Mouse (Mus musculus) neutrophil, adult 5-6 weeks (primary cell): Measurements from ENCODE around the gene Ccdc107. TPM values are rescaled to one million over a fixed set of nuclear protein-coding genes. Genes with fewer than 3 reads are reported as not detected.
A peak's percentile ranks its signal among the peaks of the same experiment; 100 is the strongest.

Source experiments
- ATAC-seq: fragments of 151-379, 151-347 bp; 2 replicates; pipeline ENCODE4 v1.8.0; 2017; ENCODE audit warnings: mild to moderate bottlenecking, moderate TSS enrichment; ENCODE audit not compliant: insufficient number of reproducible peaks, poor library complexity, low FRiP score, severe bottlenecking; ENCODE audit errors: extremely low read depth
- total RNA-seq: library from RNA; stranded (forward); fragments of 200-1000 nt; gene quantifications from 2 replicates; pipeline ENCODE4 v1.2.3, GENCODE M21; 2017

Gene Ccdc107
- 26.3 and 26.9 TPM in 2 replicates for total RNA-seq

DNA sequence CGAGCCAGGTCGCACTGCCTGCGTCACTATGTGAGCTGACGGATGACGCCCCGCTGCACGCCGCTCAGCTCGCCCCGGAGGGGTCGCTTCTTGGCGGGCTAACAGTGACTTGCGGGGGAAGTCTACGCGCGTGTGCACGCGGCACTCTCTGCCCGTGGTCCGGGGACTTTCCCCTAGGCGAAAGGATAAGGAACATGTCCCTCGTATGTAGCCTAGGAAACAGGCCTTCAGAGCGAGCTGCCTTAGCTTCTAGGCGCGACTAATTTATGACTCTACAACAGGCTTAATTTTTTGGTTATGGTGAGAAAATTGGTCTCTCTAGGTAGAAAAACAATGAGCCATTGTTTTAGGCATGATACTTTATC lies at the start of gene Ccdc107:
Gene Ccdc107 (plus strand): TSS at position 80 of the 365 bp plus-strand sequence.
- peak; percentile 90 for ATAC-seq

DNA sequence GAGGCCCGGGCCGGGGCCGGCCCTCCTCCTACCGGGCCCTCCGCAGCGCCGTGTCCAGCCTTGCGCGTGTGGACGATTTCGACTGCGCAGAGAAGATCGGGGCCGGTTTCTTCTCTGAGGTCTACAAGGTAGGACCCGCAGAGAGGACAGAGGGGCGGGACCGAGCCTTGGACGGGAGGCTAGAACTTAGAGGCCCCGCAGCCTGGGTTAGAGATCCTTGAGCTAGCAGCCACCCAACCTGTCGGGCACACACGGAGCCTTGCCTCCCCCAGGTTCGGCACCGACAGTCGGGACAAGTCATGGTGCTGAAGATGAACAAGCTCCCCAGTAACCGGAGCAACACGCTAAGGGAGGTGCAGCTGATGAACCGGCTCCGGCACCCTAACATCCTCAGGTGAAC lies 49.2 kb upstream of the Ccdc107 start:
- no peak for ATAC-seq

DNA sequence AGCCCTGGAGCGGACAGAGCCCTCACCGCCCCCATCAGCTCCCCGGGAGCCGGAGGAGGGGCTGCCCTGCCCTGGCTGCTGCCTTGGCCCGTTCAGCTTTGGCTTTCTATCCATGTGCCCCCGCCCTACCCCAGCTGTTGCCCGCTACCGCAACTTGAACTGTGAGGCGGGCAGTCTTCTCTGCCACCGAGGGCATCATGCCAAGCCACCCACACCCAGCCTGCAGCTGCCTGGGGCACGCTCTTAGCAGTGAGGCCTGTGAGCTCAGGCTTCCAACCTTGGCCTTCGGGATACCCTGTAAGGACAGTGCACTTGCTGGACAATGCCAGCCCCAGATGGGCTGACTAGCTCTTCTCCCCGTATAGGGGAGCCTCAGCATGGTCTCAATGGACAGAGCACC lies 45.4 kb upstream of the Ccdc107 start:
- no peak for ATAC-seq

DNA sequence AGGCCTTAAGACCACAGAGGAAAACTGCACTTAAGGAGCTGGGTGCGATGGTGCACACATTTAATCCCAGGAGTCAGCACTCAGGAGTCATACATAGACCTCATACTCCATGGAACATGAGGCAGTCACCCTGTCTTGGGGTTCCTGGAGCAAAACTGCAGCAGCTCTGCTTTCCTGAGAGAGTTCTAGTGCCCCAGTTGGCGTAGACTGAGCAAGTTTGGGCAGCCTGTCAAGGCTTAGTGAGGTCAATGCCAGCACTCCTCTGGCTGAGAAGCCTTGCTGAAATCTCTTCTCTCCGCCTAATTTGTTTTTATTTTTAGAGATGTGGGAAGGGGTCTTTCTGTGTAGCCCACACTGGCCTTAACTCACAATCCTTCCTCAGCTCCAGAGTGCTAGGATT lies 44.1 kb upstream of the Ccdc107 start:
- no peak for ATAC-seq

DNA sequence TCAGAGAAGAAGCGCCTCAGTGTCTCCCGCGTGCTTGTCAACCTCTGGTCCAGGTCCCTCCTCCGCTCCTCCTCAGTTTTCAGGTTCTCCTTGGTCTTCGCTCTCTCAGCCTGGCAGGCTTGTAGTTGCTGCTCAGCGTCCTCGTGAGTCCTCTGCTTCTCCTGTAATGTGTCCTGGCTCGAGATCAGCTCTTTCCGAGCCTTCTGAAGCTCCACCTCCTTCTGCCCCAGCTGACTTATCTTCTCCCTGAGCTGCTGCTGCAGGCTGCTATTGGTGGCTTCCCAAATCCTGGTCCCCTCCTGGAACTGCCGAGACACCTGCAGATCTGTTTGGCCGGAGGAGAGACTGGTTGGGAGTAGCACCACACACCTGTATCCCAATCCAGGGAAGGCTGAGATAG lies 40.4 kb upstream of the Ccdc107 start:
- ATAC-seq: no peak

DNA sequence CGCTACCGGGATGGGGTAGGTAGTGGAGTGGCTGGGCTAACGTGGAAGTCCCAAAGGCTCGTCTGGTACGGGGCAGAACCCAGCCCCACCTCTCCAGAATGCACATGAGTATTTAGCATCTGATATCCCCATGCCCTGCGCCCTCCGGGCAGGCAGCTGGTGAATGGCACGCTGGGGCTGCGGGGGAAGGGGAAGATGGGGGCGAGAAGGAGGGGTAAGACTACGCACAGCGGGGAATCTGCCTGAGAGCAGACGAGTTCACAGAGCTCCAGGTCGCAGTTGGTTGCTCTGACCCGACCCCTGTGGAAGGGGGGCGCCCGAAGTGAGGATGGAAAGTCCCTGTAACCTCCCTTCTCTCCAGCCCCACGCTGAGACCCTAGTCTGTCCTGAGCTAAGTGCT lies 39.3 kb upstream of the Ccdc107 start:
- ATAC-seq: no peak

DNA sequence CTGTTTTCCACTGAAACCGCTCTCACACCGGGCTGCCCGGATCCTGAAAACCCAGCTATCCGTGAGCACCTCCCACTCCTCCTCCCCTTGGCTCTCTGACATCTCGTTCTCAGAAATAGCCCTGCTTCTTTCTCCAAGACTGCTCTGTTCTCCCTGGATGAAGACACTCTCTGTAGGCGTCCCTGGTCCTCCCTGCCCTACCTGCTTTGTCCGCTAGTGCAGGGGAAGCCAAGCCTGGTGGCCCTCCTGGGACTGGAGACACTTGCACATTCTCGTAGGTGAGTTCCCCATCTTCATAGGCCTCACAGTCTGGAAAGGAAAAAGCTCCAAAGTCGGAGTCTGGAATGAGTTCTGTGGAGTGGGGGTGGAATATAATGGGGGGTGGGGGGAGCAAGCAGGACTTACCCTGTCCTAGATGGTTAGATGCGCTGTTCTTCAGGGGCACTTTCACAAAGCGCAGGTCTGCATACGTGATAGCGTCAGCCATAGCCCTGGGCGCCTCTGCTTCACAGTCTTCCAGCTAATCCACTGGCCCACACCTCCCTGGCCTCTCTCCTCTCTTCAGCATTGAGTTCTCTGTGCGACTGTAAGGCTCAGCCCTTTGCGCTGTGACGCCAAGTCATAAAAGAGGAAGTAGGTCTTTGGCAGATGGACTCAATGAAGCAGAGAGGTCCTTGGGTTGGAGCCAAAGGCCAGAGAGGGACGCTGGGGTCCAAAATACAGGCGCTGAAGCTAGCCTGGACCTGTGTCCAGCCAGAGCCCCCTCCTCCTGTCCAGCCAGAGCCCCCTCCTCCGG lies 38.5 kb upstream of the Ccdc107 start, which contains the start of gene Cd72:
Gene Cd72 (minus strand): TSS at position 588 of the 796 bp plus-strand sequence.
- ATAC-seq: peak; percentile 72

DNA sequence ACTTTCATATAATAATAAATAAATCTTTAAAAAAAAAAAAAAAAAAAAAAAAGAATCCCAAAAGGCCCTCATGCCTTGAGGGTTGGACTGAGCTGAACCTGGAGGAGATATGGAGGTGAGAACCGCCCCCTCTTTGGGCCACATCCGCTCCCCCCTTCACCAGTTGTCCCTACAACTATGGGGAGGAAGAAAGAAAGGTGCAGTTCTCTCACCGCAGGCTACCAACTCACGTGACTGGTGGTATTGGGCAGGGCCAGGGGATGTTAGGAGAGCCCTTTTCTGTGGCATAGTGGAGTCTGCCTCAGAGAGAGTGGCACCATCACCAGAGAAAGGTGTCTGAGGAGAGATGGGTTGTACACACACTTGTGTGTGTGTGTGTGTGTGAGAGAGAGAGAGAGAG lies 36.2 kb upstream of the Ccdc107 start:
- ATAC-seq: peak; percentile 50

DNA sequence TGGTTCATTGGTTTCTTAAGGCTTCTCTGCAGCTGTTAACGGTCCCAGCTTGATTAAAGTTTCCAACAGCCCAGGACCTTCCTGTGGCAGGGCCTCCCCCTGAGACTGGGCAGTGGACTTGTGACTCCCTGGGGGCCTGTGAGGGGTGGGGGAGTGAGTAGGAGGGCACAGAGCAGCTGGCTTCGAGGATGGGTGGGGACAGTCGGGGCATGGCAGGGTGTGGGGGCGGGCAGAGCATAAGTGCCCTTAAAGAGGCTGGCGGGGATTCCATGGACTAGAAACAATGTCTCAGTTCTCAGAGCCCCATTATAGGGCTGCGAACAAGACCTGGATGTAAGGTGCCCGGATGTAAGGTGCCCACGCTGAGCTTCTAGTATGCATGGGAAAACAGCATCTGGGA lies 35.6 kb upstream of the Ccdc107 start:
- ATAC-seq: 0 out of 2 replicates have a peak, but pooled peaks have one; percentile 9

DNA sequence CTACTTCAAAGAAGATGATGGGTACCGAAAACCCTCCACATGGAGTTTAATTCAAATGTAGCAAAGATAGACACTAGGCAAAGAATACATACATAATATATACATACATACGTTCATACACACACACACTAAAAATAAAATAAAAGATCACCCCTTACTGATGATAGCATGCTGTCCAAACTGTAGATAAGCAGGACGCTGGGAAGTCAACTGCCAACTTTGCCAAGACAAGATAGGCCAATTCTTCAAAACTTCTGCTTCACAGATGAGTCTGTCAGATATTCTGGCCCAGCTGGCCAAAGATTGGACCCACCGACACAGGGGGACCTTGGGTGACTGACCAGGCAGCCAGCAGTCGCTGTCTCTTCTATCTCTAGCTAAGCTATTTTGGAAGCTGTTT lies 29.6 kb upstream of the Ccdc107 start:
- ATAC-seq: no peak

DNA sequence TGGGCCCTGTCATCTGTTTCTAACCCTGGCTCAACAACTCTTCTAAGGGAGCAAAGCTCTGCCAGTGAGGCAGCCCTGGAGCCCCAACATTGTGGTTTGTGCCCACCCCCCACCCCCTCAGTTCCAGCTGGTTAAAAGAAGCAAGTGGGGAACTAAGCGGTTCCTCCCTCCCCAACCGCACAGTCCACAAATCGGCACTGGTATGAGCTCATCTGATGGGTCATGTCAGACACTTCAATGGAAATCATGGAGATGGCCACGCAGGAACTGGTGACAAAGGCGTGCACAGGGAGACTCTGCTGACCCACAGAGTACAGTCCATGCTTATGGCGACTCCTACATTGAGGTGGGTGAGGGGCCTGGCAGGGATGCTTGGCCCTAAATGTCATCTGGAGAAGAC lies 26.8 kb upstream of the Ccdc107 start:
- ATAC-seq: 0 out of 2 replicates have a peak, but pooled peaks have one; percentile 17

DNA sequence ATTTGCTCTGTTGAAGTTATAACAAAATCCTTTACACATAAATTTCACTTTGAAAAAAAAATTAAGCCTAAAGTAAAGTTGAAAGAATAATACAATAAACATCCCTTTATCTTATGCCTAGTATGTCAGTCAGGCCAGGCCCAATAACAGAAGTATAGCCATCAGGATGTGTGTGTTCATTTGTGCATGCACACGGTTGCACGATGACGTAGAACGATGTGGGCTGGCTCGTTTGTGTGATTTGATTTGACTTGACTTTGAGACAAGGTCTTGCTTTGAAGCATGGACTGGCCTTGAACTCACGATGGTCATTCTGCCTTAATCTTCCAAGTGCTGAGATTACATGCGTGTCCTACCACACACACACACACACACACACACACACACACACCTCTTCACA lies 25.8 kb upstream of the Ccdc107 start:
- ATAC-seq: peak; percentile 53; the same call in 1 of the 2 replicates

DNA sequence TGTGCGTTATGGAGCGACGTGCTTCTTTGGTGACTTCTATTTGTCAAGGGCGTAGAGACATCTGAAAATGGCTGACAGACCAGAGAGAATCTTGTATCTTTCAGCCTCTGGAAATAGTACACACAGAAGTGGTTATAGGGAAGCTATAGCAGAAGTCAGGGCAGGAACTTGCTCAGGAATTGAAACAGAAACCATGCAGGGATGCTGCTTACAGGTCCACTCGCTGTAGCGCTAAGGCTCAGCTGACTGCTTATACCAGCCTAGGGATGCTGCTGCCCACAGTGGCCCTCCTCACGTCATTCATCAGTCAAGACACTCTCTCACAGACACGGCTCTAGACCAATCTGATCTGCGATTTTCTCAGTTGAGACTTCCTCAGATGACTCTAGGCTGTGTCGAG lies 22.4 kb upstream of the Ccdc107 start:
- ATAC-seq: peak; percentile 8; the same call in 1 of the 2 replicates

DNA sequence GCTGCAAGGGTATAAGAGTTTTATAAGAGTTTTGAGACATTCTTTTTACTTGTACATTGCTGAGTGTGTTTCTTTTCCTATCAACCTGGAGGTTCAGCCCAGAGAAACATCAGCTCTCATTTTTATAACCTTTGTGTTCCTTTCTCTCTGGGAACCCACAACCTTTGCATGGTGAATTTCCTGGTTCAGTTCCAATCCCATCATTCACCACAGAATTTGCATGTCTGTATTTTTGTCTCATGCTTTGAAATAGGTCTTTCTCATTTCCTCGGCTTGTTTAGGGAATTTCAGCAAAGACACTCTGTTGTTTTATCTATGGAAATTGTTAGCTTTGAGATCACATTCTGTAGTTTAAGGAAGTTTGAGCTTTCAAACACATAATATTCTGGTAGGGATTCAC lies 19.1 kb upstream of the Ccdc107 start:
- no peak for ATAC-seq

DNA sequence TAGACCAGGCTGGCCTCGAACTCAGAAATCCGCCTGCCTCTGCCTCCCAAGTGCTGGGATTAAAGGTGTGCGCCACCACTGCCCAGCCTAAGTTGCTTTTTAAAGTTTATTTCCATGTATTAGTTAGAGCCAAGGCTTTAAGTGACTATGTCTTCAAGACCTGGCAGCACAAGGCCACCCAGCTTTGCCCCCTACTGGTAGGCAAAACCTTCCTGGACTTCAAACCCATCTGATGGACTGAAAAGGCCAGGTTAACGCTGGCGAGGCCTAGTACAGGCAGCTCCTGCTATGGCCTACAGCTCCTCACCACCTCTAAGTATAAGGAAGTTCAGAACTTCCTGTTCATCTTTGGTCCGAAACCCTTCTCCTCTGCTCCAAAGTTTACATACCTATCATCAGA lies 16.1 kb upstream of the Ccdc107 start:
- no peak for ATAC-seq

DNA sequence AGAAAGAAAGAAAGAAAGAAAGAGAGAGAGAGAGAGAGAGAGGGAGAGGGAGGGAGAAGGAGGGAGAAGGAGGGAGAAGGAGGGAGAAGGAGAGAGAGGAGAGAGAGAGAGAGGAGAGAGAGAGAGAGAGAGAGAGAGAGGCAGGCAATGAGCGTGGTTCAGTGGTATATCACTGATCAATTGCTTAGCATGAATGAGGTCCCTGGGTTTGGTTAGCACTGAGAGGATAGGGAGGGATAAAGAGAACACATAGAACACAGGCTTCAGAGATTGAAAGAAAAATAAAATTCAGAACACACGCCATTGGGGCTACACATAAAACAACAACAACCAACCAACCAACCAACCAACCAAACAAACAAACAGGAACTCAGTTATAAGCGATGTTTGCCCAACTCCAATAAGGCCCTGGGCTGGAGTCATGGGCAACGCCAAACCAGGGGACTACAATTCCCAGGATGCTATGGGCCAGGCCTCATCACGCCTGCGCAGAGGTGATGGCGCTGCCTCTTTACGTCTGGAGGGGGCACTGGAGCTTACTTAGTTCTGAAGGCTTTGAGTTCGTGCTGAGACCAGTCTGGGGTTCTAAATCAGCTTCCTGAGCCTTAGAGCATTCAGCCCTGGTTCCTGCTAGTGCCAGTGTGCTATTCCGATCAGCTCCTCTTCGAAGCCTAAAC lies 14.7 kb upstream of the Ccdc107 start:
- peak; percentile 91 for ATAC-seq

DNA sequence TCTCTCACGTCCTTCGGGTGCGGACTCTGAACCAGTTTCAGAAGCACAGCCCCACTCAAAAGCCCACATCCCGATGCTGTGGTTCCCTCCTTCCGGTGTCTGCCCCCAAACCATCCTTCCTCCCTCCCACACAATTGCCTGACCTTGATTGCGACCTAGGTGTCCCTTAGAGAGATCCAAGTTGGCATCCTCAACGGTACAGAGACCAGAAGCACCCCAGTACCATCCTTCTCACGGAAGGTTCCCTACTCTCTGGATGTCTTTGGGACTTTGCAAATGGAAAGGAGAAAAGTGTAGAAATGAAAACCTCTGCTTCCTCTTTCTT lies 14.2 kb upstream of the Ccdc107 start:
- ATAC-seq: no peak

DNA sequence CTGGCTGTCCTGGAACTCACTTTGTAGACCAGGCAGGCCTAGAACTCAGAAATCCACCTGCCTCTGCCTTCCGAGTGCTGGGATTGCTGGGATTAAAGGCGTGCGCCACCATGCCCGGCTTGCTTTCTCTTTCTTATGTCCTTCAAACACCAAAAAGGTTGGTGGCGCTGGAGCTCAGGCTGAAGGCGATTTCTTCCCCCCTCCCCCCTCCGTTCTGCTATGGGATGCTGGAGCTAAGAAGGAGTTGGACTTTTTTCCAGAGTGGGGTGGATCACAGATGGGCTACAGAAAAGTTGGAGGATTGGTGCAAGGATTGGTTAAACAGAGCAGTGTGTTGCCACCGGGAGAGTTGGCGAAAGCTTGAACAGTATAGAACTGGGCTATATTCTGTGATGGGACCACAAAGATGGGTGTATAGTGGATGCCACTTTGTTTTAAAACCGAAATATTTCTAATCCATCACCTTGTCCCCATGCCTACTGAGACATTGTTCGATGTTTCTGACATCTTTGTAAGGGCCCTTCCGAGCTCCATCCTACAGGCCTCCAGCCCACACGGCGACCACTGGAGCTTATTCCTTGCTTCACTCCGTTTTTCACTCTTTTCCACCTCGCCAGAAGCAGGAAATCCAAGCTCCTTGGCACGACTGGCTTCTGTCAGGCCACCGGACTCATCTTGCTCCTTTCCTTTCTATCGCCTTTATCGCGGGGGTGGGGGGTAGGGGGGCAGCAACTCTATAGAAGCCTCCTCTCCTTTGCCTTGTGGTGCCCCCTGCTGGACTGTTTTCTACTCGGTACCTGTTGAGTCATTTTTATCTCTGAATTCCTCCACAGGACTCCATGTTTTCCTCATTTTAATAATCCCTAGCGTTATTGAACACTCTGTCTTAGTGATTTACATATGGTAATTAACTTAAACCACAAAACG lies 13.5 kb upstream of the Ccdc107 start:
- ATAC-seq: 0 out of 2 replicates have a peak, but pooled peaks have one; percentile 13

DNA sequence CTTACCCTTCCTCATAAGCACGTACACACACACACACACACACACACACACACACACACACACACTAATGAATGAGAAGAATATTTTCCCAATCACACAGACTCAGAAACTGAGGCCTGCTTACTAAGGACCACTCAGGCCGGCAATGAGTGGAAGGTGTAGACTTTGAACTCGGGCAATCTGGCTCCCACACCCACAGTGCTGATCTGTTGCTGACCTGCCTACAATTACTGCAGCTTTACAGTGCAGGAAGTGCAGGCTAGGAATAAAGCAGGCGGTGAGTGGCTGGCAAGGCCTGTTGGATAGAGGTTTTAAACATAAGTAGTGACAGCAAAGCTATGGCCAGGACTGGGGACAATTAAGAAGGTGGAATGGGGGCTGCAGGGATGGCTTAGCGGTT lies 11.7 kb upstream of the Ccdc107 start:
- ATAC-seq: no peak
